Mouse (Mus musculus) neural tube, embryonic 15.5 days (tissue): Measurements from ENCODE around the gene Wwox. TPM values are rescaled to one million over a fixed set of nuclear protein-coding genes. Genes with fewer than 3 reads are reported as not detected.

Experiments used
- ATAC-seq: fragments of 200-750 bp; cut with Nextera tagmentation; 2 replicates; pipeline ENCODE4 v1.8.0; 2017; ENCODE audit warnings: mild to moderate bottlenecking, moderate TSS enrichment, moderate library complexity; ENCODE audit not compliant: low FRiP score
- H3K27ac ChIP-seq: fragments of 300-500 bp; sonication (generic); replicated peaks from 2 replicates; pipeline ENCODE4 v1.5.1; 2015; ENCODE audit warnings: mild to moderate bottlenecking, inconsistent platforms
- H3K27me3 ChIP-seq: fragments of 300-500 bp; sonication (generic); replicated peaks from 2 replicates; pipeline ENCODE4 v1.6.1; 2015; ENCODE audit warnings: inconsistent platforms
- H3K36me3 ChIP-seq: fragments of 300-500 bp; sonication (generic); 2 replicates; pipeline ENCODE4 v1.6.1; 2015; ENCODE audit warnings: inconsistent platforms
- H3K4me1 ChIP-seq: fragments of 300-500 bp; sonication (generic); 2 replicates; pipeline ENCODE4 v1.6.1; 2015; ENCODE audit warnings: inconsistent platforms
- H3K4me2 ChIP-seq: fragments of 300-500 bp; sonication (generic); 2 replicates; pipeline ENCODE4 v1.6.1; 2015; ENCODE audit warnings: inconsistent platforms, mild to moderate bottlenecking, moderate library complexity
- H3K4me3 ChIP-seq: fragments of 300-500 bp; sonication (generic); replicated peaks from 2 replicates; pipeline ENCODE4 v1.5.1; 2015; ENCODE audit warnings: mild to moderate bottlenecking, inconsistent platforms
- H3K9ac ChIP-seq: fragments of 300-500 bp; sonication (generic); replicated peaks from 2 replicates; pipeline ENCODE4 v1.6.1; 2015; ENCODE audit warnings: mild to moderate bottlenecking, inconsistent platforms
- H3K9me3 ChIP-seq: fragments of 300-500 bp; sonication (generic); replicated peaks from 2 replicates; pipeline ENCODE4 v1.6.1; 2016; ENCODE audit warnings: inconsistent platforms
- WGBS: fragments of 180-500 bp; shearing (Covaris S2); methylation state at CpG from one replicate; pipeline ENCODE4 v1.1.7; 2015; ENCODE audit warnings: mixed read lengths; 5-methylcytosine and 5-hydroxymethylcytosine counted together
- polyA plus RNA-seq: library from polyadenylated mRNA; unstranded; fragments of >200 nt; fragmentation: Nextera tagmentation; extraction: Ambion mirVana; gene quantifications from 2 replicates; pipeline ENCODE4 v1.2.1, GENCODE M21; 2015

Wwox gene
- polyA plus RNA-seq, 1 experiment from 2014 or later = 12.9 TPM

DNA sequence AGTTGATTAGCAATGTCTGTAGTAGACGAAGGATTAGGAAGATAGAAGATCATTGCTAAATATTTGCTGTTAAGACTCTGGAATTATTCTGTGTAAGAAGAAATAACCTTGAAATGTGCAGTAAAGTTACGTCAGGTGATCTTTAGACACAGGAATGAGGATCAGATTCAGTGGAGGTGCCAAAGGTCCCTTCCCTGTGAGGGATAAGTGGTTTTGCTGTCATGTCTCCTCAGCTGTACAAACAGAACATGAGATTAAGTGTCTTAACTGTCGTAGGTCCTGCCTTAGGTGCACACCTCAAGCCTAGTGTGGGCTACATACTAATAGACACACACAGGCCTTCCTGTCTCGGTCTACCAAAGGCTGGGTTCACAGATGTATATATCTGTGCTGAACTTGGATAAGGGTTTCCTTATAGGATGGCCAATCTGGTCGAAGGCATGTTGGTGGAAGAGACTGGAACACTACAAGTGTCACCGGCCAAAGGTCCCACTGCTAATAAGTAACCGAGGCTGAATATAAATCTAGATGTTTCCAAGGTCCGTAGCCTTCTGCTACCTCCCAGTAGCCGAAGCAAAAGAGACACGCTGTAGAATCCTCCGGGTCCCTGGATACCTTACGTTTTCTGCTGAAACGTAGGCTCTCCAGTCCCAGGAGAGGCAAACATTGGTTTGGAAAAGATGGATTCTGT is 746.8 kb downstream of the Wwox start:
- Histone ChIP-seq H3K4me1 (no peaks in the 10 kb centered on the region), H3K27me3 (no peaks in the 10 kb centered on the region; the same call in 1 of the 2 replicates), H3K9ac (no peak overlapping the region), H3K4me2 (no peak overlapping the region), H3K36me3 (no peaks in the 10 kb centered on the region), H3K4me3 (no peak overlapping the region), H3K9me3 (no peaks in the 10 kb centered on the region), H3K27ac (no peak overlapping the region)
- WGBS = 78% methylated on average over 13 of the region's 13 CpGs
- no peak for ATAC-seq

- Histone ChIP-seq H3K4me3 (no peak overlapping the region), H3K9me3 (no peaks in the 10 kb centered on the region), H3K27ac (no peak overlapping the region), H3K4me2 (no peak overlapping the region), H3K36me3 (no peaks in the 10 kb centered on the region), H3K27me3 (no peaks in the 10 kb centered on the region; the same call in 1 of the 2 replicates), H3K9ac (no peak overlapping the region), H3K4me1 (no peaks in the 10 kb centered on the region)
- WGBS = 18% methylated on average over 2 of the region's 2 CpGs
- no peak for ATAC-seq
Measured at GRCm38 (mm10) chr8:115186882-115187281, 747.4 kb downstream of the Wwox start.

- Histone ChIP-seq H3K27me3 (no peaks in the 10 kb centered on the region; the same call in 1 of the 2 replicates), H3K36me3 (no peaks in the 10 kb centered on the region), H3K4me1 (no peaks in the 10 kb centered on the region), H3K9me3 (no peaks in the 10 kb centered on the region), H3K27ac (no peak overlapping the region), H3K4me2 (no peak overlapping the region), H3K9ac (no peak overlapping the region), H3K4me3 (no peak overlapping the region)
- WGBS = 81% methylated on average over 4 of the region's 4 CpGs
- no peak for ATAC-seq
Measured at GRCm38 (mm10) chr8:115188446-115188845, 749.0 kb downstream of the Wwox start.

GRCm38 (mm10) chr8:115189836-115190235 is 750.4 kb downstream of the Wwox start:
- Histone ChIP-seq H3K36me3 (no peaks in the 10 kb centered on the region), H3K4me1 (no peaks in the 10 kb centered on the region), H3K27ac (no peak overlapping the region), H3K4me3 (no peak overlapping the region), H3K4me2 (no peak overlapping the region), H3K27me3 (no peaks in the 10 kb centered on the region; the same call in 1 of the 2 replicates), H3K9me3 (no peaks in the 10 kb centered on the region), H3K9ac (no peak overlapping the region)
- no peak for ATAC-seq
- 89% methylated on average over 11 of the region's 11 CpGs for WGBS

DNA sequence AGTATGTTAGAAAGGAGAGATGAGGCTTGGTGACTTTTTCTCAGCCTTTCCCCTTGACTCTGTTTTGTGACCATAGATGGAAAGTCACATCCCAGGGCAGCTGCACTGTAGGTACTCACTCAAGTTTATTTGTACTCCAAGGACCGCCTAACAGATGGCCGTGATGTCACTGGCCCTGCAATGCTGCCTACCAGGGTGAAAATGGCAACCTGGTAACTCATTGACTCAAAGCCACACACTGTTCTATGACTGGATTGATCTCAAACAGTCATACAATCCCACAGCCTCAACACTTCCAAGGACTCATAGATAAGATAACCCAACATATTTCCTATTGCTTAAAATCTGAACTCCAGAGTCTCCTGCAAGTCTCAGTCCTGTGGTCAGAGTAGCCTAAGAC is 754.3 kb downstream of the Wwox start:
- H3K9ac ChIP-seq = no peak overlapping the region

GRCm38 (mm10) chr8:115195334-115195733 is 755.9 kb downstream of the Wwox start:
- H3K4me1 ChIP-seq = peaks cover 12% of the 10 kb centered on the region
- no peak overlapping the region for H3K4me2 ChIP-seq
- peaks cover 22% of the 10 kb centered on the region for H3K27me3 ChIP-seq
- no peak overlapping the region for H3K27ac ChIP-seq
- H3K36me3 ChIP-seq = no peaks in the 10 kb centered on the region
- ATAC-seq = no peak
- H3K4me3 ChIP-seq = no peak overlapping the region
- 91% methylated on average over 10 of the region's 10 CpGs for WGBS
- H3K9me3 ChIP-seq = no peaks in the 10 kb centered on the region
- no peak overlapping the region for H3K9ac ChIP-seq

More for the DNA sequence above, 754.3 kb downstream of the Wwox start:
- Histone ChIP-seq H3K36me3 (no peaks in the 10 kb centered on the region), H3K9me3 (no peaks in the 10 kb centered on the region), H3K4me1 (no peaks in the 10 kb centered on the region), H3K27me3 (peaks cover 13% of the 10 kb centered on the region), H3K4me2 (no peak overlapping the region), H3K27ac (no peak overlapping the region), H3K4me3 (no peak overlapping the region)
- WGBS = 82% methylated on average over 2 of the region's 2 CpGs
- ATAC-seq = no peak

GRCm38 (mm10) chr8:115196859-115197258 is 757.4 kb downstream of the Wwox start:
- H3K9ac ChIP-seq = no peak overlapping the region
- H3K9me3 ChIP-seq = no peaks in the 10 kb centered on the region
- no peak overlapping the region for H3K27ac ChIP-seq
- H3K4me2 ChIP-seq = no peak overlapping the region
- no peaks in the 10 kb centered on the region for H3K36me3 ChIP-seq
- ATAC-seq = no peak
- 75% methylated on average over 2 of the region's 2 CpGs for WGBS
- H3K4me3 ChIP-seq = no peak overlapping the region
- peaks cover 13% of the 10 kb centered on the region for H3K4me1 ChIP-seq
- H3K27me3 ChIP-seq = peaks cover 24% of the 10 kb centered on the region

- 11% methylated on average over 4 of the region's 4 CpGs for WGBS
- H3K36me3 ChIP-seq = no peaks in the 10 kb centered on the region
- peaks cover 35% of the 10 kb centered on the region for H3K27me3 ChIP-seq
- no peak overlapping the region for H3K27ac ChIP-seq
- no peak overlapping the region for H3K9ac ChIP-seq
- H3K4me3 ChIP-seq = no peak overlapping the region
- ATAC-seq = no peak
- no peaks in the 10 kb centered on the region for H3K9me3 ChIP-seq
- H3K4me1 ChIP-seq = peaks cover 13% of the 10 kb centered on the region
- H3K4me2 ChIP-seq = peak overlapping the region; percentile 23
Measured at GRCm38 (mm10) chr8:115199204-115199603, 759.7 kb downstream of the Wwox start.

DNA sequence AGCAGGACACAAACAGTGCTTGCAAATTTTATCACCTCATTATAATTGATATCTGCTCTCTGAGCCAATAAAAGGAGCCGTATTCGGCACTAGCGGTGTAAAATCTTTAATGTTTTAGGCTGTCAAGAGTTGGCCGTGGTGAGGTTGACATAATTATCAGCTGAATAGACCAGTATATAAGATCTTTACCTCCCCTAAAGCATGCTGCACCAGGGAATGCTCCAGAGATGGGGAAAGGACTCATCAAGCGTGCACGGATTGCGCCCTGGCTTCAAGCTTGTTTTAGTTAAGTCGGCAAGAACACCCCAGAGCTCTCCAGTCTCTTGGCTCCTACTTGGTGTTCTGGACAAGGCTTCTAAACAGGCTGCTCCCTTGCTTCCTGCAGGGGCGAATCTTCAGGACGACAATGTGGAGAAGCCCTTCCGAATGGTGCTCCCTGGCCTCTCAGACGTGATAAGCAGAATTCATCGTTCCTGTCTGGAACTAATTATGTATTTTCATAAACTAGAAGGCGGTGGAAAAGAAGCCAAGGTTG is 760.2 kb downstream of the Wwox start:
- Histone ChIP-seq H3K36me3 (no peaks in the 10 kb centered on the region), H3K27me3 (peaks cover 35% of the 10 kb centered on the region), H3K4me2 (peak overlapping the region; percentile 23), H3K9ac (no peak overlapping the region), H3K4me3 (no peak overlapping the region), H3K4me1 (peaks cover 13% of the 10 kb centered on the region), H3K9me3 (no peaks in the 10 kb centered on the region), H3K27ac (no peak overlapping the region)
- 15% methylated on average over 14 of the region's 14 CpGs for WGBS
- no peak for ATAC-seq

- Histone ChIP-seq H3K9ac (no peak overlapping the region), H3K4me2 (no peak overlapping the region)
Measured at GRCm38 (mm10) chr8:115201726-115202125, 762.3 kb downstream of the Wwox start.

GRCm38 (mm10) chr8:115207480-115207879 is 768.0 kb downstream of the Wwox start:
- H3K4me2 ChIP-seq = no peak overlapping the region
- no peaks in the 10 kb centered on the region for H3K9me3 ChIP-seq
- H3K4me1 ChIP-seq = peaks cover 13% of the 10 kb centered on the region
- H3K27ac ChIP-seq = no peak overlapping the region
- no peak overlapping the region for H3K9ac ChIP-seq
- H3K4me3 ChIP-seq = no peak overlapping the region
- ATAC-seq = no peak
- H3K36me3 ChIP-seq = no peaks in the 10 kb centered on the region
- H3K27me3 ChIP-seq = peaks cover 28% of the 10 kb centered on the region; the same call in 1 of the 2 replicates
- WGBS = 82% methylated on average over 11 of the region's 11 CpGs

More at GRCm38 (mm10) chr8:115201726-115202125, 762.3 kb downstream of the Wwox start:
- H3K9me3 ChIP-seq = no peaks in the 10 kb centered on the region
- ATAC-seq = no peak
- 34% methylated on average over 7 of the region's 7 CpGs for WGBS
- H3K4me3 ChIP-seq = no peak overlapping the region
- H3K4me1 ChIP-seq = peaks cover 13% of the 10 kb centered on the region
- H3K36me3 ChIP-seq = no peaks in the 10 kb centered on the region
- H3K27ac ChIP-seq = no peak overlapping the region
- H3K27me3 ChIP-seq = peaks cover 38% of the 10 kb centered on the region
